21 mouse cellular contexts compared by ENCODE assay signal in genomic region chr1:149327171-149327570, GRCm38 (mm10).
DNase-seq lines count a peak whose midpoint lies in the region; ATAC-seq and TF ChIP-seq lines count a peak whose summit lies in the region.
"Had no signal": no experiment of that assay in that cellular context is flagged by ENCODE, and none has a peak within 500 bp of the region (broad histone marks: within the 10 kb centered on the region; RNA-seq: fewer than 3 reads in every experiment).

No protein-coding gene starts in this region.

- no peaks in the 10 kb centered on the region for H3K27me3 ChIP-seq in forebrain, embryonic 16.5 days (replicated peaks; ENCODE audit: control insufficient read depth, insufficient read depth, low read length)
- H3K27me3 ChIP-seq in forebrain, embryonic 10.5 days (ENCODE audit: poor library complexity, severe bottlenecking) = no peaks in the 10 kb centered on the region
- no peaks in the 10 kb centered on the region for H3K27me3 ChIP-seq in midbrain, postnatal 0 days (ENCODE audit: insufficient read depth, low read length)
- H3K27me3 ChIP-seq in midbrain, embryonic 11.5 days (ENCODE audit: control insufficient read depth, insufficient read depth, low read length) = no peaks in the 10 kb centered on the region
- H3K27me3 ChIP-seq: CH12.LX; embryonic facial prominence, embryonic 15.5 days; forebrain, embryonic 15.5 days; heart, embryonic 13.5 days had no signal

- no peaks in the 10 kb centered on the region; the same call in 1 of the 2 replicates for H3K4me1 ChIP-seq in forebrain, embryonic 16.5 days (replicated peaks; ENCODE audit: control insufficient read depth, insufficient read depth, low read length)
- H3K4me1 ChIP-seq in forebrain, embryonic 10.5 days = no peaks in the 10 kb centered on the region
- H3K4me1 ChIP-seq in midbrain, postnatal 0 days (ENCODE audit: insufficient read depth, low read length) = no peaks in the 10 kb centered on the region
- no peaks in the 10 kb centered on the region for H3K4me1 ChIP-seq in midbrain, embryonic 11.5 days (ENCODE audit: control insufficient read depth, insufficient read depth, low read length)
- H3K4me1 ChIP-seq: embryonic facial prominence, embryonic 15.5 days; forebrain, embryonic 15.5 days; heart, embryonic 13.5 days had no signal

- peak; percentile 54 for TF ChIP-seq CTCF in layer of hippocampus, adult 2 months (conservative IDR thresholded peaks at IDR 0.05)
- peak; percentile 44; the same call in 1 of the 2 replicates for TF ChIP-seq CTCF in midbrain, postnatal 0 days (IDR thresholded peaks at IDR 0.05)

- H3K27ac ChIP-seq in forebrain, embryonic 16.5 days (ENCODE audit: low read length) = no peak overlapping the region
- no peak overlapping the region for H3K27ac ChIP-seq in forebrain, embryonic 10.5 days
- no peak overlapping the region for H3K27ac ChIP-seq in layer of hippocampus, adult 2 months
- H3K27ac ChIP-seq in midbrain, postnatal 0 days (ENCODE audit: low read depth, low read length) = no peak overlapping the region
- H3K27ac ChIP-seq in midbrain, embryonic 11.5 days (ENCODE audit: low read depth, low read length) = no peak overlapping the region
- H3K27ac ChIP-seq: embryonic facial prominence, embryonic 15.5 days; forebrain, embryonic 15.5 days; heart, embryonic 13.5 days had no signal

- H3K9ac ChIP-seq in forebrain, embryonic 16.5 days (replicated peaks; ENCODE audit: low read depth, low read length) = no peak overlapping the region
- H3K9ac ChIP-seq in midbrain, postnatal 0 days (replicated peaks; ENCODE audit: low read length, poor library complexity, severe bottlenecking) = no peak overlapping the region
- H3K9ac ChIP-seq in midbrain, embryonic 11.5 days (ENCODE audit: low read length) = no peak overlapping the region
- H3K9ac ChIP-seq: embryonic facial prominence, embryonic 15.5 days; forebrain, embryonic 15.5 days; heart, embryonic 13.5 days had no signal

- no peaks in the 10 kb centered on the region for H3K9me3 ChIP-seq in forebrain, embryonic 16.5 days (ENCODE audit: control insufficient read depth, low read length)
- no peaks in the 10 kb centered on the region for H3K9me3 ChIP-seq in forebrain, embryonic 10.5 days
- no peaks in the 10 kb centered on the region for H3K9me3 ChIP-seq in midbrain, postnatal 0 days (ENCODE audit: low read length)
- H3K9me3 ChIP-seq in midbrain, embryonic 11.5 days (ENCODE audit: control insufficient read depth, low read length) = no peaks in the 10 kb centered on the region
- H3K9me3 ChIP-seq: embryonic facial prominence, embryonic 15.5 days; forebrain, embryonic 15.5 days; heart, embryonic 13.5 days had no signal

- ATAC-seq in forebrain, embryonic 16.5 days = 0 out of 2 replicates have a peak, but pooled peaks have one; percentile 40
- ATAC-seq in midbrain, postnatal 0 days (ENCODE audit: low FRiP score) = no peak
- no peak for ATAC-seq in midbrain, embryonic 11.5 days (ENCODE audit: low FRiP score)
- ATAC-seq: forebrain, embryonic 15.5 days; hindbrain, embryonic 16.5 days had no signal

- H3K4me2 ChIP-seq in forebrain, embryonic 16.5 days (ENCODE audit: low read length) = no peak overlapping the region
- H3K4me2 ChIP-seq in midbrain, postnatal 0 days (ENCODE audit: low read depth, low read length, poor library complexity, severe bottlenecking) = no peak overlapping the region
- H3K4me2 ChIP-seq in midbrain, embryonic 11.5 days = no peak overlapping the region
- H3K4me2 ChIP-seq: embryonic facial prominence, embryonic 15.5 days; forebrain, embryonic 15.5 days; heart, embryonic 13.5 days had no signal

- H3K36me3 ChIP-seq in forebrain, embryonic 16.5 days (ENCODE audit: control insufficient read depth, insufficient read depth) = no peaks in the 10 kb centered on the region
- no peaks in the 10 kb centered on the region for H3K36me3 ChIP-seq in forebrain, embryonic 10.5 days (replicated peaks)
- H3K36me3 ChIP-seq in midbrain, postnatal 0 days (ENCODE audit: insufficient read depth, low read length) = no peaks in the 10 kb centered on the region
- no peaks in the 10 kb centered on the region for H3K36me3 ChIP-seq in midbrain, embryonic 11.5 days (ENCODE audit: control insufficient read depth, insufficient read depth, low read length)
- H3K36me3 ChIP-seq: embryonic facial prominence, embryonic 15.5 days; forebrain, embryonic 15.5 days; heart, embryonic 13.5 days had no signal

- H3K4me3 ChIP-seq in forebrain, embryonic 16.5 days (replicated peaks; ENCODE audit: low read length) = no peak overlapping the region
- no peak overlapping the region for H3K4me3 ChIP-seq in forebrain, embryonic 10.5 days
- no peak overlapping the region for H3K4me3 ChIP-seq in layer of hippocampus, adult 2 months
- no peak overlapping the region for H3K4me3 ChIP-seq in midbrain, postnatal 0 days (ENCODE audit: low read depth, low read length)
- H3K4me3 ChIP-seq in midbrain, embryonic 11.5 days (ENCODE audit: low read depth, low read length) = no peak overlapping the region
- H3K4me3 ChIP-seq: embryonic facial prominence, embryonic 15.5 days; forebrain, embryonic 15.5 days; heart, embryonic 13.5 days had no signal

- 68% methylated on average over 3 of the region's 3 CpGs for whole genome bisulfite sequencing in forebrain, embryonic 16.5 days
- WGBS in forebrain, embryonic 10.5 days = 86% methylated on average over 3 of the region's 3 CpGs
- 65% methylated on average over 3 of the region's 3 CpGs for WGBS in midbrain, postnatal 0 days
- WGBS in midbrain, embryonic 11.5 days = 86% methylated on average over 3 of the region's 3 CpGs

- DNase-seq in forebrain, embryonic 10.5 days (ENCODE audit: extremely low spot score, low spot score) = no peak
- DNase-seq in layer of hippocampus, adult 2 months (ENCODE audit: low spot score in 2 of 2) = no peak
- DNase-seq in layer of hippocampus, adult 11-12 months (ENCODE audit: low spot score) = no peak
- peak; percentile 40 for DNase-seq in midbrain, postnatal 0 days (ENCODE audit: low spot score)
- no peak for DNase-seq in midbrain, embryonic 11.5 days (ENCODE audit: low spot score, missing footprints)
- no peak for DNase-seq in cerebellum, adult 8-10 months
- no peak for DNase-seq in adrenal gland, adult (ENCODE audit: inconsistent age in 2 of 2, low spot score in 1 of 2)
- DNase-seq: adrenal gland, postnatal 10 days; cerebellum, adult 18-20 months; cerebellum, postnatal 10 days; embryo, embryonic 11 days; gastrocnemius, postnatal 36 days; heart, adult 11 months; heart, postnatal 36 days; kidney, adult 11 months had no signal
